Mouse (Mus musculus): ENCODE measurements around the gene Poldip2. TPM values are rescaled to one million over a fixed set of nuclear protein-coding genes. Genes with fewer than 3 reads are reported as not detected.

Poldip2 gene
- total RNA-seq, 4 experiments from 2014 or later: 95.0 to 105 (median 98.5) TPM

DNA sequence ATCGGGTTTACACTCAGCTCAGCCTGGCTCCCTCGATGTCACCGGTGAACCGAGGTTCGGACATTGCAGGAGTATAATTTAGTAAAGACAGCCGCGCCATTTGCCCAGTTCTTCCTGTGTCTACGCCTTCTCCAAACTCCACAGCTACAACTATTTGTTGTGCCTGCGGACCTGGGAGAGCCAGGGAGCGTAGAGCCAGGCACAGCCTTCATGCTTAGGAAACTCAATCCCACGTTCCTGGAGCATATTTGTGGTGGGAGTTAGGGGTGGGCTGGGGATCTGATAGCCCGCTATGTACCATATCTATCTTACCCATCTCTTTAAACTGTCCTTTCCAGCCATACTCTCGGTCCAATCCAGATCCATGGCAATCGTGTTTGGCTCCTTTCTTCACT, 24.7 kb downstream of the Poldip2 start:
- no peak for DNase-seq (ENCODE audit: low spot score in 2 of 2)

DNA sequence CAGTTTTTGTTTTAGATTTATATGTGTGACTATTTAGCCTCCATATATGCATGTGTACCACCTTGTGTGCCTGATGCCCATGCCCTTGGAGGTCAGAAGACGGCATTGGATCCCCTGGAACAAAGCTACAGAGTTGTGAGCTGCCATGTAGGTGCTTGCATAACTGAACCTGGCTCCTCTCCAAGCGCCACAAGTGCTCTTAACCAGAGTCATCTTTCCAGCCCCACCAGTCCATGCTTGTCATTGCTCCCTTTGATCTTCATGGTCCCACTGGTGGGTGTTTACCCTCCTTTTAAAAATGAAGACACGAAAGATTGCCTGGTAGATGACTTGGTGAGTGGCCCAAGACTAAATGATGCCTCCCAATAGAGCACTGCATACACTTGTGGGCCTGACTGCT, 28.4 kb downstream of the Poldip2 start:
- no peak for DNase-seq (ENCODE audit: low spot score in 2 of 2)

DNA sequence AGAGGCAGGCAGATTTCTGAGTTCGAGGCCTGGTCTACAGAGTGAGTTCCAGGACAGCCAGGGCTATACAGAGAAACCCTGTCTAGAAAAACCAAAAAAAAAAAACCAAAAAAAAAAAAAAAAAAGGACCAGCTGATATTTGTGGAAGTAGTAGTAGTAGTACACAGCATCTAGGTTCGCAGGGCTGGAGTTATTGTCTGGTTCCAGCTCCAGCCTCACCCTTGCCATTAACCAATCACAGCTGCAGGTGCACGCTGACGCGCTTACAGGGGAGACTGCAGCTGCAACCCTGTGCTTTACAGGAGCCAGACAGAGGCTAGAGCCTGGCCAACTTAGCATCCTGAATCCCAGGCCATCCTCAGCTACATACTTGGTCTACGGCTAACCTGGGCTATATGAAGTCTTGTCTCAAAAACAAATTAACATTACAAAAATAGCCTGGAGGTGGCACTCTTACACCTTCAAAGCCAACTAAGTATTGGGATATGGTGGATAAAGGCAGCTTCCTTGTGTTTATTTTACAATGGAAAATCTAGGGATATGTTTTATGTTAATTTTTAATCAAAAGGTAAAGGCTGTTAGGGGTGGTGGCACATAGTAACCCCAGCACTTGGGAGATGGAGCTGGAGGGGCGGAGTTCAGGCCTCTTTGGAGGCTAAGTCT, 32.6 kb downstream of the Poldip2 start:
- no peak for DNase-seq (ENCODE audit: low spot score in 2 of 2)

DNA sequence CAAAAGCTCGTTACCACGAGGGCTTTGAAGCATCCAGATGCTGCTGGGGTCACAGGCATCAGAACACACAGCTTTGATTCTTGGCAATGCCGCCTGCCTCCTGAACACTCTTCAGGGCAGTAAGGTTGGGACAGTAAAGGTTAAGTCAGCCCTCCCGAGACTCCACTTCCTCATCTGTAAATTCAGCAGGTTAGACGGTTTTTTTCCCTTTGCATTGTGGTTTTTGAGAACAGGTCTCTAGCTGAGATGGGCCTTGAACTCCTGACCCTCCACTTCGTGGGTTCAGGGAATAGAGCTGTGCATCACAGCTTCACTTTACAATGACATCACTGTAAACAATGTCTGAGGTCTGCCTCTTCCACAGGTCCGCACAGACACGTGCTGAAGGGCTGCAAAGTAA, 33.2 kb downstream of the Poldip2 start:
- DNase-seq (ENCODE audit: low spot score in 2 of 2): no peak

DNA sequence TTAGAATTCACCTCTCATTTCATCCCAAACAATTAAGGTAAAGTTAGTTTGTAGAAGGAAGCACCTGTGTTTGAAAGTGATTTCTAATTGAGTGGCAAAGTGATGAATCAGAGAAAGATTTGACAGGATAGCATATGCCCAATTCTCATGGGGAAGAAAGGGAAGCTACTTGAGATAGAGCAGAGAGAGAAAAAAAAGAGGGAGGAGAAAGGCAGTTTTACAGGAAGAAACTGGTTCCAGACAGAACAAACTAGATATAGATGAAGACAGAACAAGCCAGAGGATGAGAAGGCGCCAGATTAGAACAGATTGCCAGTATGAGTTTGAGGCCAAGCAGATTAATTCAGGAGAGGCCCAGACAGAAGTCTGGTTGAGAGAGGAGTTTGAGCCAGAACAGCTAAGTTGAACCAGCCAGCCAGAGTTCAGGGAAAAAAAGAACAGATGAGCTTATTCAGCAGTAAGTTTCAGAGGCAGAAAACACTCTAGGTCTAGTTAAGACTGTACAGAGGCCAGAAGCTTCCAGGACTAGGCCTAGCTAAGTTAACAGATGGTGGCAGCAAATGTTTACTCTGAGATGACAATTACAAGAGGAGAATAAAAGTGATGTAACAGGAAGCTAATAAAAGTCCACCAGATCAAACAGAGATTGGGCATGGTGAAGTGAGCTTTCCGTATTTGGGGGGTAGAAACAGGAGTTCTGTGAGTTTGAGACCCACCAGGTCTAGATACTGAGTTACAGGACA, 35.9 kb downstream of the Poldip2 start:
- DNase-seq (ENCODE audit: low spot score in 2 of 2): no peak

DNA sequence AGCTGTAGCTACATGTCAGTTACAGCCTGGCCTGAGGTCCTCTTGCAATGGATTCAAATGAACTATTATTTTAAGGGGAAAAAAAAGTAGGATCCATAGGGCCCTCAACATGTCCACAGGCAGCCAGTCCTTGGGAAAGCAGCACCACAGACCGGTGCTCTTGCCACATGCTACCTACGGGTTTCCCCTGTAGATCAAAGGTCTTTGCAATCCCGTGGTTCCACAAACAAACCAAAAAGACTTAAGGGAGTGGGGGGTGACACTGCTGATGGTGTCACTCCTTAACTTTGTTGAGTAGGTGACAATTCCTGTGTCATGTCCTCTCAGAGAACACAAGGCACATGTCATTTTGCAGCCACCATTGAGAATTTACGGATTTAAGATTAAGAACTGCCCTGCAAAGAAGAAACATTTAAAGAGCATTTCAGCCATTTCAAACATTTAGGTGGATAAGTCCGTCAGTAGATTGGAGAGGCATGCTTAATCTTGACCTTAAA, 37.5 kb downstream of the Poldip2 start:
- no peak for DNase-seq (ENCODE audit: low spot score in 2 of 2)

DNA sequence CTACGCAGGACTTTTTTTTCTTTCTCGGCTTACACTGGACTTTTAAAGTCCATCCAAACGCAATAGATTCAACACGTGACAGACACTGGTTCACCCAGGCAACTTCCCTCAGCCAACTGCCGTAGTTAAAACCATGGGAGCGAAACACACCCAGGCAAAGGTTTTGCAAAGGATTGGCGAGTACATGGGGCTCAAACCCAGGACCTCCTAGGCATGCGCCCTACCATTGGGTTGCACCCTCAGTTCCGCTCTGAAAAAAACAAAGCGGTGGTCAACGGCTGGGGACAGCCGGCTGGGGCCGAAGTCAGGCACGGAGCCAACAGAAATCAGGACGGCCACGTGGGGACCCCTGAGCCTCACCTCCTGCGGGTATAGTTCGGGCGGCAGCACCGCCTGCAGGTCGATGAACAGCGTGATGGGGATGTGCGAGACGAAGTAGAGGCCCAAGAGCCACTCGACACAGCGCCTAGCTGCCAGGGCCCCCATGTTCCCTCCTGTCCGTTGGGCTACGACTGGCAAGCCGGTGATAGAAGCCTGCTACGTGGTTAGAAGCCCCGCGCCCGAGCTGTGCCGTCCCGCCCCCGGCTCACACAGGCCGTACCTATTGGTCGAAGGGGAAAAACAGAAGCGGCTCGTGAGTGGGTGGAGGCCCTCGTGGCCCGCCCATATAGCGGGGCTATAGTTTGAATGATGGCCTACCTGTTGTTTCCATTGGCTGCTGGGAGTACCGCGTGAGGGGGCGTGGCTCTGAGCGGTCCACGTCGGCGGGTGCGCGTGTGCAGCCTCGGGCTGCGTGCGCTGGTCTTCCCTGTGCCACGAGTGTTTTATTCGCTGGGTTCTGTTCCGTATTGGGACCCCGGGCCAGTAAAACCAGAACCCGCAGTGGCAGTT, 38.4 kb downstream of the Poldip2 start, which contains the start of gene Tmem97:
TSS of gene Tmem97 (minus strand) at position 610 of the 891 bp plus-strand sequence.
- peak; percentile 94 to 95 for DNase-seq (ENCODE audit: low spot score in 2 of 2)

DNA sequence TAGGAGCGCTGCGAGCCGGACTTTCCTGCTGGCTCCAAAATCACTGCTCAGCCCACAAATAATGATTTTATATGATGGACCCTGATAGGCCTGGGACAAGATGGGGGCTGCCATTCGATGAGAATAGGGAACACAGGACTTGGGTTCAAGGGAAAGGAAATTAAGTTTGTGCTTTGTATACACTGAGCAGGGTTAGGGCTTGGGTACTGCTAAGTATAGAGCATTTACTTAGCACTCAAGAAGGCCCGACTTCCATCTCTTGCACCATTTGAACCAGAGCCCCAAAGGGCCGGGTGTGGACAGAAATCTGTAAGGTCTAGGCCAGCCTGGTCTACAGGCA, 39.0 kb downstream of the Poldip2 start:
- no peak for DNase-seq (ENCODE audit: low spot score in 2 of 2)

DNA sequence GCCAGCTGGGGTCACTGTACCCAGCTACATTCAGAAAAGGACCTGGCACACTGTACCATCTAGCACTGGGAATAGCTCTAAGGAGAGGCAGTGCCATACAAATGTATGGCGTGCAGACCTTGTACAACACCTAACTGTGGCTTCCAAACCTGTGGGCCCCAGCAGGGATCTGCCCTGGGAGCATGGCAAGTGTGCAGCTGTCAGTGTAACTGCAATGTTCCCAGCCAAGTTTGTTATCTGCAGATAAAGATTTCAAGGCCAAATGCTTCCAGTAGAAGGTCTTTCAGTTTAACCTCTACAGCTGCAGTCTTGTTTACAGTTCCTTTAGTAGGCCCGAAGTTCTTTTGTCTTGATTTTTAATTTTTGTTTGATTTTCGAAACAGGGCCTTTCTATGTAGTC, 43.6 kb downstream of the Poldip2 start:
- no peak for DNase-seq (ENCODE audit: low spot score in 2 of 2)

DNA sequence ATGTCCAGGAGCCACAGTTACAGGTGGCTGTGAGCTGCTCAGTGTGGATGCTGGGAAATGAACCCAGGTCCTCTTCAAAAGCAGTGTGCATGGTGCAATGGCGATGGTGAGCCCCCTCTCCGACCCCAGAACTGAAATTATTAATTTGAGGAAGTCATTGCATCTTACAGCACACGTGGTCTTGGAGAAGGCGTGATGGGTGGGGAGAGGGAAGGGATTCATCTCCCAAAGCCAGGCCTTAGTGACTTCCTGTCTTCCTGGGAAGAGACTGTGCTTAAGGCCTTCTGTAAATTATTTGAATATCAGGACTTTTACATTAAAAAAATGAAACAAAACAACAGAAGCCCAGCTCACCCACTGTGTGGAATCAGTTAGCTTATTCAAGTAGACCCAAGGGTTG, 44.1 kb downstream of the Poldip2 start:
- no peak for DNase-seq (ENCODE audit: low spot score in 2 of 2)

DNA sequence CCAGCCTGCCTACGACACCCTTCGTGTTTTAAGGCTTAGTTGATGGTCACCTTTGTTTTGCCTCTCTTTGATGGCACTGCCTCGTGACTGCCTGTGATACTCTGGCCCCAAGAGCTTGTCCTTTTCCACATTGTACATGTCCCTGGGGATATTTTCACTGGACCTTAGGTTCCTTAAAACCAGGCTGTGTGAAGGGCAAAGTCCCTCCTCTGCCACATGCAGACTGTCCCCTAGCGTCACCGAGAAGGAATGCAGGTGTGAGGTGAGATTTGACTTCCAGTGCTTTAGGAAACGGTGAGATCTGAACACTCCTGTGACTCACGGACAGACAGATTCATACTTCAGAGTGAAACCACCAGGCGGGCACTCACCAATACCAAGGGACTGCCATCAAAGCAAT, 45.2 kb downstream of the Poldip2 start:
- DNase-seq (ENCODE audit: low spot score in 2 of 2): no peak

DNA sequence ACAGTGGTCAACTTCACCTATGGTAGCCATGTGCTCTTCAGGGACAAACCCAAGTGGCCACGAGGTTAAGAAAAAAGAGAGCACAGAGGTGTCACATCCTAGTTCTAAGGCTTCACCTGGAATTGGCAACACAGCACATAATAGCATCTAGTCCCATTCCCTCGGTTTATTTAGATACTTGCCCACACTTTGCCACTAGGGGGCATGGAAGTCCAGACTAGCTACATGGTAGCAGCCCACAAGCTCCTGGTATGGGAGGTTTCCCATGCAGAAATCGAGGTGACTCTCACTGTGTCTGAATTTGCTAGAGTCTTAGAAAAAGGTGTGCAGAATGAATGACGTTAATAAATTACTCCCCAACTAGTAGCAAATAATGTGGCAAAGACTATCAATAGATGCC, 48.5 kb downstream of the Poldip2 start:
- peak in 1 of 2 experiments; percentile 7 for DNase-seq (ENCODE audit: low spot score in 2 of 2)

DNA sequence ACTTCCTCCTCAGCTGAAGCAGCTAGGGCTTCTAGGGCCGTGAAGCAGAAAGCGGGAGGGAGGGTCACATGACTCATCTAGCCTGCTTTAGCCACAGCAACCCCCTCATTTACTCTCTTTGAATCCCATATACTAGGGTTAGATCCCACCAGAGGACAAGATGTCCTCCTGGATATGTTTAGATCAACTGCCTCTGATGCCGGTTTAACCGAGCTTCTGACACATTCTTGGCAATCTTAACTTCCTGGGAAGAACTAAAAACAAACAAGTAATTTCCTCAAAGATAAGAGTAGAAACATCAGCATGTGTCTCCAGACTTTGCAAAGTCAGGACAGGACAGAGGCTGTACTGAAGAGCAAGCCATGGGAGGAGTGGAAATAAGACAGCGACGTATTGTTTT, 54.8 kb downstream of the Poldip2 start:
- no peak for DNase-seq (ENCODE audit: low spot score in 2 of 2)

DNA sequence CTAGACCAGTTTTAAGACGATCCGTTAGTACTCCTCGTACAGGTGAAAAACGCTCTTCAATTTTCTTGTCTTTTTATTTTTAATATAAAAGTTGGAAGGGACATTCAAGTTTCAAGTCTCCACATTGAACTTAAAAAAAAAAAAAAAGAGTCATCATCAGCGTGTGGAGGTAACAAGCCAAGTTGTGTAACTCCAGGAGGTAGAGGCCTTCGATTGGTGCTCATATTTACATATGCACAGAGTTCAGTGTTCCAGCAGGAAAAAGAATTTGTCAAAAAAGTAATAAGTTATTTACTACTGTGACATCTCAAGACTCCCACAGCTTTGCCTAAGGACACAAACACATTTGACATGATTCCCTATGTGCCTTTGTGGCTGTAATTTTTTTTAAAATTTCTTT, 55.6 kb downstream of the Poldip2 start:
- DNase-seq (ENCODE audit: low spot score in 2 of 2): no peak

DNA sequence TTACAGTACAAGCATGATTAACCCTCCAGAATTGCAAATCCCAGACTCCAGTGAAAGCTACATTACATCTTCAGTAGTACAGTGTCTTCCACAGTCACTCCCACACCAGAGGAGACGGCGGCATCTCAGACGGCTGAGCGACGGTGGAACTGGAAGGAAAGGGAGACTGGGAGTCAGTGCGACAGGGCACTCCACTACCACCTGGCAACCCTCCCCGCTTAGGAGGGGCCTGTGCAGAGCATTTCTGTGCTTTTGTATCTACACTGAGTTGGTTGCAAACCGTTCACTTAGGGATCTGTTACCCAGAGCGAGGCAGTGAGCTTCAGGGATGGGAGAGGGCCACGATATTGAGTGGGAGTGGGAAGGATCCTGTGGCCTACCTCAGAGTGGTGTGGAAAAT, 56.8 kb downstream of the Poldip2 start:
- no peak for DNase-seq (ENCODE audit: low spot score in 2 of 2)

DNA sequence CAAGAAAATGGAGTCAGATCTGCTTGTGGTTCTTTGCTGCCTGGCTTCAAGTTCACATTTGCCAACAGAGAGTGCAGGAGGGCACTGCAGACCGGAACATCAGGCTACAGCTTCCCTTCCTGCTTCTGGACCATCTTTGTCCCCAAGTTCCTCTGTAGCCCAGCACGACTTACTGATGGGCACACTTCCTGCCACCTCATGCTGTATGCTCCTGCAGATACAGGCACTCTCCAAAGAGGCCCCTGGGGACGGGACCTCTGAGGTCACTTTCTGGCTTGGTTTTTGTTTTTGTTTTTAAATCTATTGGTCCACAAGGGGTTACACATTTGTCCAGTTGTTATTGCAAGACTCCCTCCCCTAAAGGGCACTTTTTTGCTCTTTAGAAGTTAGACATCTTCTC, 57.8 kb downstream of the Poldip2 start:
- DNase-seq (ENCODE audit: low spot score in 2 of 2): no peak

DNA sequence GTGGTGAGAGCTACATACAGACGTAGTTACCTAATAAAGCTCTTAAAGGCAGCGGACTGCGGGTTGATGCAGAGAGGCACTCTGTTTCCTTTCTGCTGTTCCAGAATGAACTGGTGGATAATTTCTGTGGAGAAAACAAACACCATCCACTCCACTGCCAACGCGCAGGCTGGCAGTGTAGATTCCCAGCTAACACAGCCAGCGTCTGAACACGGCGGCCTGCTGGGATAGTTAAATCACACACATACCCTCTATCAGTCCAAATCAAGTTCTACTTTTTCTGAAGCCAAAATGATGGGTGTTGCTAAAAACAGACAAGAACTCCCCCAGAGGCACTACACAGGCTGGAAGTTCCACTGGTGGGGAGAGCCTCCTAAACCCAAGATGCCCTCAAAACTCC, 59.4 kb downstream of the Poldip2 start:
- DNase-seq (ENCODE audit: low spot score in 2 of 2): no peak

DNA sequence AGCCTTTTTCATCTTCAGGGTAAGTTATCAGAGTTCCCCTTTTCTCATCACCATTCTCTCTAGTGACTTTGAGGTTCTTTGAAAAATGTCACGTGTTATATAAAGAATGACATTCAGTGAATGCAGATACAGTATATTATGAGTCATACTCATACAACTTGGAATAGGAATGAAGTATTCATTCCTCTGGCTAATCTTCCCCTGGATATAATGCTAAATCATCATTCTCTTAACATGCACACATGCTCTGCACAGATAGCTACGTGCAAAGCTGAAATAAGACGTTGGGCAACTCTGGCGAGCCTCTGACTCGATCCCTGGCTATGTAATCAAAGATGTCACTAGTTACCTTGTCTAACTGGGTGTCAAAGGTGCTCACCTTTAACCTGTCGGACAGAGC, 59.9 kb downstream of the Poldip2 start:
- no peak for DNase-seq (ENCODE audit: low spot score in 2 of 2)
